Mouse (Mus musculus) midbrain, postnatal 0 days (tissue): ENCODE data around the gene Ms4a4a. TPM values are rescaled to one million over a fixed set of nuclear protein-coding genes. Genes with fewer than 3 reads are reported as not detected.
"Not testable (repeated sequence)": the region's sequence is repeated elsewhere in the genome, so short reads cannot be mapped to it uniquely, and the experiment has no call there.

Experiments used
- ATAC-seq: fragments of 200-750 bp; cut with Nextera tagmentation; 2 replicates; pipeline ENCODE4 v1.8.0; 2017; ENCODE audit warnings: moderate number of reproducible peaks, mild to moderate bottlenecking, moderate TSS enrichment, moderate library complexity; ENCODE audit not compliant: low FRiP score
- DNase-seq: peaks from one replicate; pipeline ENCODE4 v3.0.0-alpha.2; 2015; ENCODE audit warnings: low spot score
- H3K27ac ChIP-seq: fragments of 300-500 bp; sonication (generic); 2 replicates; pipeline ENCODE4 v1.5.1; 2014; ENCODE audit warnings: low read depth, mild to moderate bottlenecking, low read length, mixed read lengths
- H3K27me3 ChIP-seq: fragments of 300-500 bp; sonication (generic); 2 replicates; pipeline ENCODE4 v1.6.1; 2014; ENCODE audit warnings: low read length, control low read depth, mixed read lengths; ENCODE audit not compliant: insufficient read depth
- H3K36me3 ChIP-seq: fragments of 300-500 bp; sonication (generic); 2 replicates; pipeline ENCODE4 v1.6.1; 2014; ENCODE audit warnings: low read length, control low read depth, mixed read lengths; ENCODE audit not compliant: insufficient read depth
- H3K4me1 ChIP-seq: fragments of 300-500 bp; sonication (generic); 2 replicates; pipeline ENCODE4 v1.6.1; 2014; ENCODE audit warnings: mild to moderate bottlenecking, control low read depth, antibody characterized with exemption, low read length, mixed read lengths; ENCODE audit not compliant: insufficient read depth
- H3K4me2 ChIP-seq: fragments of 300-500 bp; sonication (generic); 2 replicates; pipeline ENCODE4 v1.6.1; 2014; ENCODE audit warnings: low read depth, mild to moderate bottlenecking, low read length, mixed read lengths; ENCODE audit not compliant: poor library complexity, severe bottlenecking
- H3K4me3 ChIP-seq: fragments of 300-500 bp; sonication (generic); 2 replicates; pipeline ENCODE4 v1.5.1; 2014; ENCODE audit warnings: low read depth, mild to moderate bottlenecking, low read length, moderate library complexity
- H3K9ac ChIP-seq: fragments of 300-500 bp; sonication (generic); replicated peaks from 2 replicates; pipeline ENCODE4 v1.6.1; 2014; ENCODE audit warnings: mild to moderate bottlenecking, low read length, moderate library complexity, mixed read lengths; ENCODE audit not compliant: poor library complexity, severe bottlenecking
- H3K9me3 ChIP-seq: fragments of 300-500 bp; sonication (generic); 2 replicates; pipeline ENCODE4 v1.6.1; 2016; ENCODE audit warnings: low read length, control low read depth
- CTCF ChIP-seq: IDR thresholded peaks from 2 replicates; pipeline ENCODE4 v1.5.1; 2016; ENCODE audit warnings: antibody characterized with exemption, mild to moderate bottlenecking
- WGBS: fragments of 180-500 bp; shearing (Covaris S2); extraction: QIAGEN DNeasy Blood & Tissue Kit; methylation state at CpG from one replicate; pipeline ENCODE4 v1.1.7; 2014; 5-methylcytosine and 5-hydroxymethylcytosine counted together
- polyA plus RNA-seq: library from polyadenylated mRNA; unstranded; fragments of >200 nt; fragmentation: Nextera tagmentation; extraction: Ambion mirVana; gene quantifications from 2 replicates; pipeline ENCODE4 v1.2.1, GENCODE M21; 2015
- total RNA-seq: library from RNA; depleted of rRNA; stranded (reverse); fragments of >200 nt; gene quantifications from 2 replicates; pipeline ENCODE4 v1.2.3, GENCODE M21; 2014; rRNA removed

The Ms4a4a gene
- total and polyA plus RNA-seq, 2 experiments from 2014 or later = 0.22 to 1.9 TPM

GRCm38 (mm10) chr19:11411640-11412039, 36.3 kb downstream of the Ms4a4a start:
- 83% methylated on average over 1 of the region's 1 CpGs for WGBS
- Histone ChIP-seq H3K4me1 (no peaks in the 10 kb centered on the region), H3K27ac (no peak overlapping the region), H3K4me3 (no peak overlapping the region), H3K9ac (no peak overlapping the region), H3K4me2 (no peak overlapping the region), H3K27me3 (no peaks in the 10 kb centered on the region), H3K36me3 (no peaks in the 10 kb centered on the region), H3K9me3 (no peaks in the 10 kb centered on the region)
- ATAC-seq (no peak), DNase-seq (no peak)
- no peak for TF ChIP-seq CTCF

GRCm38 (mm10) chr19:11414084-11414483, 38.8 kb downstream of the Ms4a4a start:
- no peak overlapping the region for H3K27ac ChIP-seq
- TF ChIP-seq CTCF = no peak
- H3K9ac ChIP-seq = no peak overlapping the region
- no peaks in the 10 kb centered on the region for H3K27me3 ChIP-seq
- no peaks in the 10 kb centered on the region for H3K36me3 ChIP-seq
- whole genome bisulfite sequencing = 95% methylated on average over 1 of the region's 1 CpGs
- no peak for DNase-seq
- H3K4me3 ChIP-seq = no peak overlapping the region
- no peak overlapping the region for H3K4me2 ChIP-seq
- no peak for ATAC-seq
- no peaks in the 10 kb centered on the region for H3K9me3 ChIP-seq
- no peaks in the 10 kb centered on the region for H3K4me1 ChIP-seq

GRCm38 (mm10) chr19:11415581-11415980, 40.3 kb downstream of the Ms4a4a start:
- Histone ChIP-seq H3K36me3 (no peaks in the 10 kb centered on the region), H3K4me3 (no peak overlapping the region), H3K9ac (no peak overlapping the region), H3K4me2 (no peak overlapping the region), H3K27me3 (no peaks in the 10 kb centered on the region), H3K4me1 (no peaks in the 10 kb centered on the region), H3K9me3 (no peaks in the 10 kb centered on the region), H3K27ac (no peak overlapping the region)
- 68% methylated on average over 3 of the region's 3 CpGs for WGBS
- ATAC-seq (no peak), DNase-seq (no peak)
- no peak for TF ChIP-seq CTCF

GRCm38 (mm10) chr19:11418865-11419264, 43.5 kb downstream of the Ms4a4a start:
- H3K4me3 ChIP-seq, H3K4me1 ChIP-seq, H3K27me3 ChIP-seq, DNase-seq, H3K9ac ChIP-seq, H3K36me3 ChIP-seq, H3K4me2 ChIP-seq, ATAC-seq, H3K9me3 ChIP-seq, H3K27ac ChIP-seq: not testable (repeated sequence)
- WGBS = 76% methylated on average over 2 of the region's 3 CpGs

GRCm38 (mm10) chr19:11431209-11431608, 55.9 kb downstream of the Ms4a4a start:
- not testable (repeated sequence) for H3K4me1 ChIP-seq, ATAC-seq, H3K4me2 ChIP-seq, H3K9ac ChIP-seq, DNase-seq, H3K36me3 ChIP-seq, H3K9me3 ChIP-seq, H3K27ac ChIP-seq, H3K4me3 ChIP-seq, H3K27me3 ChIP-seq
- WGBS = 83% methylated on average over 1 of the region's 1 CpGs

- H3K27me3 ChIP-seq = no peaks in the 10 kb centered on the region
- no peak overlapping the region for H3K4me2 ChIP-seq
- DNase-seq (no peak), ATAC-seq (no peak)
- WGBS = 88% methylated on average over 4 of the region's 4 CpGs
- H3K9ac ChIP-seq = no peak overlapping the region
- H3K27ac ChIP-seq = no peak overlapping the region
- no peak overlapping the region for H3K4me3 ChIP-seq
- H3K4me1 ChIP-seq = no peaks in the 10 kb centered on the region
- no peaks in the 10 kb centered on the region for H3K9me3 ChIP-seq
- H3K36me3 ChIP-seq = no peaks in the 10 kb centered on the region
- no peak for TF ChIP-seq CTCF
Observed at GRCm38 (mm10) chr19:11435058-11435834, 59.9 kb downstream of the Ms4a4a start.

Other genes with a start within 250 kb of the Ms4a4a start
- not detected in 2 replicates for gene 1700017D01Rik, start 244.6 kb upstream of the Ms4a4a start, total RNA-seq
- not detected in 2 replicates for gene 1700017D01Rik, start 244.6 kb upstream of the Ms4a4a start, polyA plus RNA-seq
- gene 1700025F22Rik, start 210.2 kb upstream of the Ms4a4a start, total RNA-seq = not detected in 2 replicates
- not detected in 2 replicates for gene 1700025F22Rik, start 210.2 kb upstream of the Ms4a4a start, polyA plus RNA-seq
- not detected in 2 replicates for gene Ms4a13, start 178.8 kb upstream of the Ms4a4a start, total RNA-seq
- not detected in 2 replicates for gene Ms4a13, start 178.8 kb upstream of the Ms4a4a start, polyA plus RNA-seq
- gene Ms4a12, start 143.1 kb upstream of the Ms4a4a start, total RNA-seq = not detected in 2 replicates
- not detected in 2 replicates for gene Ms4a12, start 143.1 kb upstream of the Ms4a4a start, polyA plus RNA-seq
- gene Ms4a1, start 109.3 kb upstream of the Ms4a4a start, total RNA-seq = not detected in 2 replicates
- 0.07 TPM in 1 of 2 replicates, not detected in the other for gene Ms4a1, start 109.3 kb upstream of the Ms4a4a start, polyA plus RNA-seq
- gene Ms4a5, start 91.7 kb upstream of the Ms4a4a start, total RNA-seq = not detected in 2 replicates
- not detected in 2 replicates for gene Ms4a5, start 91.7 kb upstream of the Ms4a4a start, polyA plus RNA-seq
- gene Ms4a14, start 61.1 kb upstream of the Ms4a4a start, total RNA-seq = 0.11 TPM in 1 of 2 replicates, not detected in the other
- gene Ms4a14, start 61.1 kb upstream of the Ms4a4a start, polyA plus RNA-seq = 0.06 TPM in 1 of 2 replicates, not detected in the other
- gene Ms4a7, start 39.4 kb upstream of the Ms4a4a start, total RNA-seq = 0.16 and 2.1 TPM in 2 replicates
- 1.9 and 2.5 TPM in 2 replicates for gene Ms4a7, start 39.4 kb upstream of the Ms4a4a start, polyA plus RNA-seq
- gene Ms4a4c, start 29.2 kb downstream of the Ms4a4a start, total RNA-seq = 0.47 TPM in 1 of 2 replicates, not detected in the other
- 0.20 TPM in 1 of 2 replicates, not detected in the other for gene Ms4a4c, start 29.2 kb downstream of the Ms4a4a start, polyA plus RNA-seq
- gene Ms4a4b, start 68.0 kb downstream of the Ms4a4a start, total RNA-seq = not detected in 2 replicates
- gene Ms4a4b, start 68.0 kb downstream of the Ms4a4a start, polyA plus RNA-seq = not detected in 2 replicates
- 2.0 and 4.0 TPM in 2 replicates for gene Ms4a6c, start 93.8 kb downstream of the Ms4a4a start, total RNA-seq
- gene Ms4a6c, start 93.8 kb downstream of the Ms4a4a start, polyA plus RNA-seq = 2.1 and 2.3 TPM in 2 replicates
- gene Gm8369, start 110.4 kb downstream of the Ms4a4a start, total RNA-seq = not detected in 2 replicates
- gene Gm8369, start 110.4 kb downstream of the Ms4a4a start, polyA plus RNA-seq = not detected in 2 replicates
- 2.7 and 3.0 TPM in 2 replicates for gene Ms4a6b, start 141.0 kb downstream of the Ms4a4a start, total RNA-seq
- 2.0 TPM in 2 replicates for gene Ms4a6b, start 141.0 kb downstream of the Ms4a4a start, polyA plus RNA-seq
- gene Ms4a4d, start 161.3 kb downstream of the Ms4a4a start, total RNA-seq = not detected in 2 replicates
- not detected in 2 replicates for gene Ms4a4d, start 161.3 kb downstream of the Ms4a4a start, polyA plus RNA-seq
- 1.3 and 2.0 TPM in 2 replicates for gene Ms4a6d, start 229.3 kb downstream of the Ms4a4a start, total RNA-seq
- gene Ms4a6d, start 229.3 kb downstream of the Ms4a4a start, polyA plus RNA-seq = 1.8 and 2.7 TPM in 2 replicates
- not detected in 2 replicates for gene Ms4a2, start 248.2 kb downstream of the Ms4a4a start, total RNA-seq
- 0.09 and 0.15 TPM in 2 replicates for gene Ms4a2, start 248.2 kb downstream of the Ms4a4a start, polyA plus RNA-seq